Mouse (Mus musculus) cerebral cortex, adult 2 months (tissue): Measurements from ENCODE around the gene C130050O18Rik.

Experiments used
- WGBS: fragments of 180-500 bp; shearing (Covaris S2); methylation state at CpG from one replicate; pipeline ENCODE4 v1.1.7; 2018; 5-methylcytosine and 5-hydroxymethylcytosine counted together

Gene C130050O18Rik

DNA sequence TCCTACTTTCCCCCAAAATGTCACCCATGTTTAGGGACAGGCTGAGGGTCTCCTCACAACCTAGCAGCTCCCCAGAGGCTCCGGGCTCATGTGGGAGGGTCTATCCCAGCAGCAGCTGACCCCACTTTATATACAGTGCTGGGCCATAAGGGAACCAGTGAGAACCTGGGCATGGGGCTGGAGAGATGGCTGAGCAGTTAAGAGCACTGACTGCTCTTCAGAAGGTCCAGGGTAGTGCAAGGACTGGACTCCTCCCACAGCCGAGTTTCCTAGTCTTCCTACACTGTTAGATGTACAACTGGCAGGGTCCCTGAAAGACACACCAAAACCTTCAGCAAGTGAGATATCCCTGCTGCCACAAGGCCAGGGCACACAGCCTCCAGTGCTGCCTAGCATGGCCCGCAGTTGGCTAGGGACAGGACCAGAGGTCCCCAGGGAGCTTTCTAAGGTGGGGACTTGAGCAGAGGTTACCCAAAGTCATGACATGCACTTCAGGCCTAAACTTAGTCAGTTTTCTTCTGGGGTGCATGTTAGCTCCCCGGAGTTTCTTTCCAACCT is 7.6 kb upstream of the C130050O18Rik start:
- 76% methylated on average over 4 of the region's 4 CpGs for WGBS

DNA sequence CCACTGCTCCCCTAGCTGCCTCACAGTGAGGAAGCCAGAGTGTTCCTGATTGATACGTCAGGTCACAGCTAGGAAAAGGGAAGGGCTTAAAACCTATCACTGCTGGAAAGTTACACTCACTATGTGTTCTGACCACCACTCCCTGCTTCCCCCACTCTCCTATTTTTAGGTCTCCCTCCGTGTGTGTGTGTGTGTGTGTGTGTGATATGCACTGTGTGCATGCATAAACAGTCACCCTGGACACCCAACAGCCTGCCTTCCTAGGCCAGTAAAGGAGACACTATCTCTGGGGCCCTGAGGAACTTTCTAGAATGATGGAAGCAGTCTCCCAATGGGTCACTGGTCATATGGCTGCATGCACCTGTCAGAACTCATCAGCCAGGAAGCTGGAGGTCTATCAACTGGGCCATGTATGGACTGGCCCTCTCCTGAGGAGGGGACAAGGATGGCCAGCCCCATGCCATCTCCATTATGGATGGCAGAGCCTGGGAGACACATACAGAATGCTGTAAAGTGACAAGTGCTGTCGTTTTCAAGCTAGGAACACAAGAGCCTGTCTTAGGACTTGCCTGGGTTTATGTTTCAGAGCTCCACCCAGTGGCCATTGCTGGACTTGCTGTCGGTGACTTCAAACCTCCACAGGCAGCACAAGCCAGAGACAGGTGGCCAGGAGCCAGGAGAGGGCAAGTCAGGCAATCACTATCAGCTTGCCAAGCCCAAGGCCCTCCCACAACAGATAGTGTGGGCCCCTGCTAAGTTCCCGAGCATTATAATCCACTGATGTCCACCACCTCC is 6.9 kb upstream of the C130050O18Rik start:
- WGBS: 12% methylated on average over 5 of the region's 5 CpGs

DNA sequence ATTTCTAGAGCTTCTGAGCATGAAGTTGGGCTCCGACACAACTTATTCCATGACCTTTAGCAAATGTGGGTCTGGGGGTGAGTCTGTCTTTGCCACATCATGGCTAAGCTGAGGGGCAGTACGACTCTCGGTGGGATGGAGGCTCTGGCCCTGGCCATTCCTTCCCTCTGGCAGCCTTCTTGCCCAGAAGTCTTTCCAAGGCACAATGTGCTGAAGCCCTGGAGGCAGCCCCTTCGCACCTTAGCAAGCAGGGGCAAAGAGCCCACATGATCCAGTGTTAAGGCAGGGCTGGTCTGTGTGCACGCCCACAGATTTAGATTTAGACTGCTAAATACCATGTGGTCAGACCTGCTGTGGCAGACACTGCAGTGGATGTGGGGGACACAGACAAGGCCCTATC is 6.3 kb upstream of the C130050O18Rik start:
- WGBS: 51% methylated on average over 5 of the region's 5 CpGs

DNA sequence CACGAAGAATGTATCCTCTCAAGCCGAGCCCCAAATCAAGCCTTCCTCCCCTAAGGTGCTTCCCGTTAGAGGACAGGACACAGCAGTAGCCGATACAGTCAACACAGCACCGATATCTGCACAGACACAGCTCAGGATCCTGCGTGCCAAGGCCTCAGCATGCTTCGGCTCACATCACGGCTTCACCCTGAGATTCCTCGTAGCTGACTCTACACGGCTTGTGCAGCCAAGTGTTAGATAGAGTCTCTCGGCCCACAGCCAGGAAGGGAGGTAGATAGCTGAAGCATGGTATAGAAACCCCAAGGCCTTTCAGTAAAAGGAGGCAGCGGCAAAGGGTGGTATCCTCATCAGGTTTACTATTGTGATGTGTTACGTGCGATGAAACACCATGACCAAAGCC is 5.1 kb upstream of the C130050O18Rik start:
- WGBS: 85% methylated on average over 14 of the region's 14 CpGs

DNA sequence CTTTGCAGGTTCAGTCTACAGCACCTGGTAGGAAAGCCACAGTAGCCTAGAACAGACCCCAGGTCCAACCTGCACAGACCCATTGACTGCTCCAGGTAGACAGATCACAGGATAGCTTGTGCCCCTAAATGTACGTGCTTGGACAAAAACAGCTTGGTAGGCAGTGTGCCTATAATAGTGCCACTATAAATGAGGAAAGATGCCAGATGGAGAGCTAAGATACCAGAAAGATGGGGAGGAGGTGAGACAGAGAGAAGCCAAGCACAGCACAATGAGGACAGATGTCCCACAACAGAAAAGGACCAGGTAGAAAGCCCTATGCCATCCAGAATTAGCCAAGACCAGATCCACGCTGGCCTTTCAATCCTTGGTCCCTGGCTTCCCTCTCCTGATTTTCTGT is 3.0 kb upstream of the C130050O18Rik start:
- WGBS: 58% methylated on average over 2 of the region's 2 CpGs

DNA sequence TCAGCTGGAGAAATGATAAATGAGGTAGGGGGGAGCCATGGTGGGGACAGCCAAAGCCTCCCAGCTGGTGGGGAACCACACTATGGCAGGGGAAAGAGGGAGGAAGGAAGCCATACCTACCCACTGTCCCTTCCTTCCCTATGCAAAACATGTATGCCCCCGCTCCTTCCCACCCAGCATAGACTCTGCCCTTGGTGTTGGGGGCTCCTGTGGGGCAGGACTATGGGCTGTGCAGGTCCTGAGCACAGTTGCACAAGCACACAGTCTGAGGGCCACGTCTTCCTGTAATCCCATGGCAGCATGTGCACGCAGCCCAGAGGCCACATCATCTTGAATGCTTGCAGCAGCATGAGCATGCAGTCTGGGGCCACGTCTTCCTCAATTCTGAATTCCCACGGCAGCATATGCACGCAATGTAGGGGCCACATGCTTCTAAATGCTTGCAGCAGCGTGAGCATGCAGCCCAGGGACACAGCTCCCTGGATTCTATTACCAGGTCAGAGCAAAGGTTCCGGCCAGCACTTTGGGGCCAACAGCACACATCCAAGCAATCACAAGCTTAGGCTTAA is 1.3 kb upstream of the C130050O18Rik start:
- WGBS: 86% methylated on average over 8 of the region's 8 CpGs

DNA sequence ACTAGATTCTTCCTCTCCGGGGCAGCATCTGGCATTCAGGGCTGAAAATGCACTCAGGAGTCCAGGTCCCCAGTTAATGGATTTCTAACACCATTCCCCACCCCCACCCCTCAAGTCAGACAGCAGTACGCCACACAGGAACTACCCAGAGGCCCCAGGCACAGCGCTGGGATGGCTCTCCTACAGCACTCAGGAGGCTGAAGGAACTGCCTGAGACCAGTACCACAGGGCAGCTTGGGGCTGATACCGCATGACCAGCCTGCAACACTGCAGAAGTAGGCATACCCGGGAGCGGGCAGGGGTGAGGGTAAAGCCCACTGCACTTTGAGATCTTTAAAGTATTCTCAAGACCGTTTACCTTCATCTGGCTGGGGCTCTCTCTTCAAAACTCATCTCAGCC is 398 bp downstream of the C130050O18Rik start:
- 90% methylated on average over 7 of the region's 7 CpGs for WGBS

DNA sequence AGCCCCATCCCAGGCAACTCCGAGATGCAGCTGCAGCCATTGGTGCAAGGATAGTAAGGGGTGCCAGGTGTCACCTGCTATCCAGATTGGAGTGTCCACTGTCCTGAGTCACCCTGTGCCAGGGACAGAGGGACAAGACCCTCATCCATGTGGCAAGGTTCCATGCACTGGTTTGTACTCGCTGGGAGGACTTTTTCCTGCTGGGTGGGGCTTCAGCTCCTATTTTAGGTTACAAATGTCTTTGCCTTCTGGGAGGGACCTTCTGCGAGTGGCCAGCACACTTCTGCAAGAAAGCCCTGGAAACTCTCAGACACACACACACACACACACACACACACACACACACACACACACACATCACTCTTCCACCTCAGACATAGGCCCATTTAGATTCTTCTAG is 873 bp downstream of the C130050O18Rik start:
- 71% methylated on average over 3 of the region's 3 CpGs for WGBS

DNA sequence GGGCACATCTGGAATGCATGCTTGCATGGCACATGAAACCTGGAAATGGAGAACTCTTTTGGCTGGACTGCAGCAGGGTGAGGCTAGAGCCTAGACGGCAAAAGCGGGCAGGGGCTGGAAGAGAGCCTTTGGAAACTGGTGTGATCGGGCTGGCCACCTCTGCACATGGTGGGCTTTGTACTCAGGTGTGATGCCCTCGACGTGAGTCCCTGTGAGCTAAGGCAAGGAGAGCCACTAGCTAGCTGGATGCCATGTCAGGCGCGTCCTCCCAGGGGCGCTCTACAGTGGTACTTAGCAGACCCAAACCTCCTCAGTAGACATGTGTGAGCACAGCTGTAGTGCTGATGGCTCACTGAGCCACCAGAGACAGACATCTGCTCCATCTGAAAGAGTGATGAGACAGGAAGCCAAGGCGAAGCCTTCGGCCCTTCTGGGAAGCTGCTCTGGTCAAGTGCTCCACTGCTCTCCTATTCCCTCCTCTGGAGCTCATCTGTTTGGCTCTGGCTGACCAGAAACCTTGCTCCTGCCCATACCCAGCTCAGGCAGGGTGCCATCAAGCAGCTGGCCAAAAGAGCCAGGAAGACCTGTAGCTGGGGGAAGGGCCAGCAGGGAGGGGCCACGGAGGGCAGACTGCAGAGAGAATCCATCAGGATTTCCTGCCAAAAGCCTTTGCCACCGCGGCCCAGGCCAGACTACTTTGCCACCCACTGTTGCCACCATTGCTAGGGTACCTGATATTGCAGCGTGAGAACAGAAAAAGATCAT is 2.2 kb downstream of the C130050O18Rik start:
- WGBS: 77% methylated on average over 14 of the region's 14 CpGs

DNA sequence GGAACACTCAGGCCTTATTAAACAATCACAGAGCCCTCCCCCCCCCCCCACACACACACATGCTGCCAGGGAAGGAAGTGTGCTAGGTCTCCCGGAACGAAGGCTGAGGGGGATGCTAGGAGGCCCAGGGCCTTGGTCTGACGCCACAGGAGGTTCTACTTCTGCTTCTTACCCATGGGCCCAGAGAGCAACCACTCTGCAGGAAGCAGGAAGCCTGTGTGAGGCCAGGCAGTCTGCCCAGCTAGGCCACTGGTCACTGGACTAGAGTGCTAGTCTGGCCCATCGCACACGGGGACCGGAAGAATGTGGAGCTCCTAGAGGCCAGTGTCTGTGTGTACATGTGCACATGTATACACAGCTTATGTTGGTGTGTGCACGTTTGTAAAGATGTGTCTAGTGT is 3.4 kb downstream of the C130050O18Rik start:
- 69% methylated on average over 7 of the region's 7 CpGs for WGBS

DNA sequence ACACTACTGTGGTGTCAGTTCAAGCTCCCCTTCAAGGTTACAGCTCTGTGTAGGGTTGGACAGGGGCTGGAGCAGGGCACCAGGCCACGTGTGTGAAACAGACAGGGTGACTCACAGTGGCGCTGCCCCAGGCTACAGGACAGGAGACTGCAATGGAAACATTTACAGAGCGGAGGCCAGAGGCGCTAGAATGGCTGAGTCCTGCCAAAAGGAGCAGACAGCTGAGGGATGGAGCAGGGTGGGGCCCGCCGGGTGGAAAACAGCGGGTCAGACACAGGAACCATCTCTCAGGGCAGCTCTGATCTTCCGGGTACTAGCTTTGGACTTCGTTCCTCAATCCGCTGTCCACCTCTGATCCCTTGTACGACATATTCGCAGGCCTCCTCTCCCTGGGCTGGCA is 4.3 kb downstream of the C130050O18Rik start:
- WGBS: 68% methylated on average over 12 of the region's 12 CpGs

DNA sequence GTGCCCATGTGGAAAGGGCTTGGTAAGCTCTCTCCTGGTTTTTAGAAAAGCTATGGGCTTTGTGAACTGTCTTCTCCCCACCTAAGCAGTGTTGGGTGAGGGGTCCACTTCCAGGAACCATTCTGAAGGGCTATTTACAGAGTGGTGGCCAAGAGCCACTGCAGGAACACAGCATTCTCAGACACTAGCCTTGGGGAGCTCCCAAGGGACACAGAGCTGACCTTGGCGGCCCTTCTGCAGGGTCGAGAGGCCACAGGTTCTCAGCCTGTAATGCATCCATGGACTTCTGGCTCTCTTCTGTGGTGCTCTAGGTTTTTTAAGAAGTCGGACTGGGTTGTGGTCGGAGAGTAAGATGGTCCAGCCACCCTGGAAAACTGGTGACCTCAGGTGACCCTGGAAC is 5.0 kb downstream of the C130050O18Rik start:
- 83% methylated on average over 4 of the region's 4 CpGs for WGBS

DNA sequence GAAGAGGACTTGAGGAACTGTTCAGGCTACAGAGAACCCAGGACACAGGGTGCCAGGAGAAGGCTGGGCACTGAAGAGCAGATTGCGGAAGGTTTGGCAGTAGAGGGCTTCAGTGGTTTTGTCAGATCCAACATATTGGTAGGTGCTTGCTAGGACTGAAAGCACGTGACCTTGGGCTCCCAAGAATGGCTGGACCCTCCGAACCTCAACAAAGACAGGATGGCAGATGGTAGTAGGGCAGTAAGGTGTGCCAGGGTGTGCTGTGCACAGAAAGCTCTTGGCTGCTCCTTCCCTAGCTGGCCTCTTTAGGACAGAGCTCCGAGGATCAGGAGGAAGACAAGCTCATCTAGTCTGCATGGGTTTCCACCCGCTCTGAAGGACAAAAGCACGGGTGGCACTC is 6.0 kb downstream of the C130050O18Rik start:
- 95% methylated on average over 6 of the region's 6 CpGs for WGBS

DNA sequence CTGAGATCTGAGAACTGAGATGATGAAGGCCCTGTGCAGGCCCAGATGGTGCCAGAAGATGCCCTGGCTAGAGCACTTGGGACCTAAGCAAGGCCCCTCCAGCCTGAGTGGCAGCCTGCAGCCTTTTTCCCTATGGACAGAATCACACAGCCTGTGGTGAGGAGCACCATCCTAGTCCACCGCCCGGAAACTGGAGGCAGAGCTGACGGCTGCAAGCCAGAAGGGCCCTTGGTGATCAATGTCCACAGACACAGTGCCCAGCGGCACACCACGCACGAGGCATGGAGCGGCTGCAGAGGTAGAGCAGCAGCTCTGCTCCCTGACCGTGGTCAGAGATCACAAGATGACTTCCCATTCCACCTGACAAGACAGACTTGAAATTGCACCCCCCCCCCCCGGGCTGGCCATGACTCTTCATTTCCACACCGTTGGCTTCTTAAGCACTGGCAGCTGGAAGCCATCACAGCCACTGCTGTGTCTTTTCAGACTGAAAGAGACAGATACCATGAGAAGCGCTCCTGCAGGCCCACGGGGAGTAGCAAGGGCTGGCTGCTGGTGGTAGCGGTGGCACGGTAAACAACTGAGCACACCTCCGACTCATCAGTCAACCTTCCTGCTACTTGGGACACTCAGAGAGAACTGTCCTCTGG is 6.7 kb downstream of the C130050O18Rik start:
- WGBS: 90% methylated on average over 15 of the region's 15 CpGs

DNA sequence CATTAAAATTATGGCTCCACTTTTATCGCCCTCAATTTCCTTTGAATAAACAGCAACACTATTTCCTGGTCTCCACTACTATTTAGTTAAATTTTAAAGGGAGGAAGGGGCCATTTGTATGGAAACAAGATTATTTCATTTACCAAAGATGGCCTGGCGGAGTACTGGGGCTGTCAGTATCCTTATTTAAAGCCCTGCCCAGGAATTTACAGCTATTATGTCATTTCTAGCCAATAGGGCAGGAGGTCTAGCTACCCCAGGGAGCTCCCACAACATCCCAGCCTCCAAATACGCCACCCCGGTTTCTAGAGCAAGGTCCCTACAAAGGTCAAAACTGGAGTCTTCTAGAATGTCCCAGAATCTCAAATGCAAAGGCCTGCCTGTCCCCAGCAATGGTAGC is 8.5 kb downstream of the C130050O18Rik start:
- 87% methylated on average over 4 of the region's 4 CpGs for WGBS

DNA sequence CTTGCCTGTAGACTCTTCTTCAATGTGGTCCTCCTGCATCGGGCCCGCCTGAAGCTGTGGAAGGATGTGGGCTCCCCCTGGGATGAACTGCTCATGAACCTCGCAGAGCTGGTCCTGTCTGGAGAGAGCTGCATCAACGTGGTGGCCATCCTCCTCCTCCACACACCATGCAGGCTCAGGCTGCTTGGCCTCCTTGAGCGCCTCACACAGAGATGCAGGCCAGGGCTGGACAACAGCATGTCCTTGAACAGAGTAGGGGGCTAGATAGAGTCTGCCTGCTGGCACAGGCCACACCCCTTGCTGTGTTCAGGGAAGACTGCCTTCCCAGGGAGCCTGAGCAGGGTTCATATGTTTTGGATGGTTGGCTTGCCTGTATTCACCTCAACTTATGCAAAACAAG is 9.9 kb downstream of the C130050O18Rik start:
- WGBS: 95% methylated on average over 5 of the region's 5 CpGs

DNA sequence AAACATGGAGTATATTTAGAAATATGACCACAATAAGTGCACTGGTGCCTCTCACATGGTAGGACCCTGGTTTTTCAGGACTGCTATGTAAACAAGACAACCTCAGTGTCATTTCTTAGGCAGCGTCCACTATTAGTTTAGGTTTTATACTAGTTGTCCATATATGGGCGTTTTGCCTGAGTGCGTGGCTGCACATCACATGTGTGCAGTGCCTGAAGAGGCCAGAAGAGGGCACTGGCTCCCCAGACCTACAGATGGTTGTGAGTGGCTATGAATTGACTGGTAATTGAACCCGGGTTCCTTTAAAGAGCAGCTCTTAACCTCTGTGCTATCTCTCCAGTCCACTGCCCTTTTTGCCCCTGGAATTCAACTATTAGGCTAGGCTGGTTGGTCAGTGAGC is 11.9 kb downstream of the C130050O18Rik start:
- WGBS: 96% methylated on average over 4 of the region's 4 CpGs

DNA sequence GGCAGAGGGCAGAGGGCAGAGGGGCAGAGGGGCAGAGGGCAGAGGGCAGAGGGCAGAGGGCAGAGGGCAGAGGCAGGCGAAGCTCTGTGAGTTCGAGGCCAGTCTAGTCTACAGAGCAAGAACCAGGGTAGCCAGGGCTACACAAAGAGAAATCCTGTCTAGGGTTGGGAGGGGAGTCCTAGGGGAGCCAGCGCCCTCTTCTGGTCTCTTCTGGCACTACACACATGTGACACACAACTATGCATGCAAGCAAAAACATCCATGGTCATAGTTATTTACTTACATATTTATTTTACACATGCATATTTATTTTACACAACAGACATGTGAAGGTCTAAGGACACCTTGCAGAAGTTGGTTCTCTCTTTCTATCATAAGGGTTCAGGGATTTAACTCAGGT is 12.4 kb downstream of the C130050O18Rik start:
- WGBS: 91% methylated on average over 3 of the region's 3 CpGs

DNA sequence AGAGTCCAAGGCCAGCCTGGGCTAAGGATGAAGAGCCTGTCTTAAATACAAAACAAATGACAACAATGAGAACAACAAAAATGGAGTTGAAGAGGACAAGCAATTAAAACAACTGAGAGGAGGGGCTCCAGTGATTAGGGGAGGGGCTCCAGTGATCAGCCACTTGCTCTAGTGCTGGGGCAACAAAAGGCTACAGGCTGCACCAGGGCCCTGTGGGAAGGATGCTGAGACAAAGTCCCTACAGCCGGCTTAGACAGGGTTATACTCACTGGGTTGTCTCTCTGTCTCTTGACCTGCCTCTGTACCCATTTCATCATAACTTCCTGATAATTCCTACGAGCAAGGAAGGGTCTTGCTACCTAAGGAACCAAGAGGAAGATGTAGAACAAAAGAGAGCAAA is 13.0 kb downstream of the C130050O18Rik start:
- WGBS: 74% methylated on average over 2 of the region's 2 CpGs

DNA sequence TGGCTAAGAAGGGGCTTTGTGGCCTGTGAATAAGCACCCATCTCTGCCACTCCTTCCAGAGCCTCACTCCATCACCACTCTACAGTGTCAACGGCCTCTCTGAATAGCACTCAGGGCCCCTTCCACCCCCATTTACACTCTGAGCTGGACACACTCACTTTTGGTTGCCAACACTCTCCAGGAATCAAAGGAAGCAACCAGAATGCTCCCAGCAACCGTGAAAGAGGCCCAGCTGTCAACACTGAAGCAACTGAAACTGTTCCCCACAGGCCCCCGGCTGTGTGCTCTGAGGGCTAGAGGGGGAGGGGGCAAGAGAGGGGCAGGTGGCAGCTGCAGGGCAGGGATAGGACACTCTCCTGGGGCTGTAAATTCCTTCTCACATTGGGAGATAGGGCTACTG is 13.6 kb downstream of the C130050O18Rik start:
- WGBS: 20% methylated on average over 3 of the region's 3 CpGs

DNA sequence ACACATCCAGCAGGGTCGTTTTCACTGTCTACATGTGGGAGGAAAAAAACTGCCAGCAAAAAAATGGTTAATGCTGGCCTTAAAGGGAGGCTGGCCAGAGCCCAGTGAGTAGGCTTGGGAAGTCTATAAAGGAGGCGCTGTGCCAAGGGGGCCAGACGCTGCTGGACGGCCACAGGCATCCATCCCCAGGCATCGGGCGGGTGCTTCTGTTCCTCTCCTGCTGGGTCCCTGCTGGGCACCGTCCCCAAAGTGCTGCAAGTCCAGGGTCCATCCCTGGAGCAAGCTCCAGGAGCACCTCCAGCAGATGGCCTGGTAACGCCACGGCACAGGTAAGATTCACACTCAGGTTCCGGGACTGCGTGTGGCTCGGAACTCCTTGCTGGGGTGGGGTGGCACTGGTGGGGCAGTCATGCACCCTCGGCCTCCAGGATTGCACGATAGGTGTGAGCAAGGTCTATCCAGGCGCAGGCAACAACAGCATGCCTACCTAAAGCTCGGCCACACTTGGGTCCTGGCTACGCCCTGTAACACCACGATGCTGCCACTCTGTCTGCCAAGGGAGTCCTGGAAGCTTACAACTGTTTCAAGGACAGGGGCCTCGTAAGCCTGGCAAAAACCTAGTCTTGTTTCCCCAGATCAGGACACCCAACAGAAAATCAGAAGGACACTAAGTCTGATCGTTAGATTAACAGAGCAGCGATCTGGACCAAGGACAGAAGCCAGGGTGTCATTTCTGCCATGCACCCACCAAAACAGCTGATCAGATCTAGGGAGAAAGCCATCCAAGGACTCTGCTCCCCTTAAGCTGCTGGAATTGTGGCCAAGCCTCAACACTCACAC is 18.2 kb downstream of the C130050O18Rik start, which contains the start of gene Gper1:
Gper1 (plus strand) TSS at position 126 of the 840 bp plus-strand sequence.
- WGBS: 42% methylated on average over 21 of the region's 21 CpGs
